Mouse (Mus musculus): ENCODE measurements around the gene Chic2.

DNA sequence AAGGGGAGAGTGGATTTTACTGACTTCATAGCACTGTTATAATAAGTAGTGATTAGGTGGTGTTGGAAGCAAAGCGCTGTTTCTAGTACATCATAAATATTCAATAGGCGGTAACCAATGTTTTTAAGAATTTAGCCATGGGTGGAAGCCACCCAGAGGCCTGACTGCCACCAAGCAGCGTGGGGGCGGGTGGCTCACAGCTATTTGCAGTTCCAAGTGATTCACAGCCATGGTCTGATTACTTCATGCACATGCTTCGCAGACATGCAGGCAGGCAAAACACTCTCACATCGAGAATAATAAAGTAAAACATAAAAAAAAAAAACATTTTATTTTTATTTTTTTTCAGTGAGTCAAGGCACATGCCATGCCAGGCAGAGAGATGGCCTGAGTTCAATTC, 75.2 kb downstream of the Chic2 start:
- TF ChIP-seq CTCF (IDR thresholded peaks at IDR 0.05; ENCODE audit: control insufficient read depth, insufficient read depth, low read length) (no peak), POLR2A (IDR thresholded peaks at IDR 0.05; ENCODE audit: borderline replicate concordance, control insufficient read depth, low read depth, low read length) (no peak)

All from bone marrow, adult 2 months (tissue).